Mouse (Mus musculus) heart, adult 11 months (tissue): ENCODE measurements around the gene Eif4b.
A peak's percentile ranks its signal among the peaks of the same experiment; 100 is the strongest.

Source experiments
- DNase-seq: peaks from one replicate; pipeline ENCODE4 v3.0.0; 2022

Eif4b gene

DNA sequence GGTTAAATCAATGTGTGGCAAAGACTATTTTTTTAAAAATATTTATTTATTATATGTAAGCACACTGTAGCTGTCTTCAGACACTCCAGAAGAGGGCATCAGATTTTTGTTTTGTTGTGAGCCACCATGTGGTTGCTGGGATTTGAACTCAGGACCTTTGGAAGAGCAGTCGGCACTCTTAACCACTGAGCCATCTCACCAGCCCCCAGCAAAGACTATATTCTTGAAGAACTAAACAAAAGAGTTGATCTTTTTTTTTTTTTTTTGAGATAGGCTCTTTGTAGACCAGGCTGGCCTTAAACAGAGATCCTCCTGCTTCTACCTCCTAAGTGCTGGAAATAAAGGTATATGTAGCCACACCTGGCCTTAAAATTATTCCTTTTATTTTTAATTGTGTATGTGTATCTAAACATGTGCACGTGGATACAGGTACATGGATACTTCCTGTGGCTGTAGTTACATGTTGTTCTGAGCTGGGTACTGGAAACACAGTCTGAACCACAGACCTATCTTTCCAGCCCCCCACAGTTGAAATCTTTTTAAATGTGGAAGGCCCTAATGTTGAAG lies 3.6 kb downstream of the Eif4b start:
- no peak for DNase-seq

DNA sequence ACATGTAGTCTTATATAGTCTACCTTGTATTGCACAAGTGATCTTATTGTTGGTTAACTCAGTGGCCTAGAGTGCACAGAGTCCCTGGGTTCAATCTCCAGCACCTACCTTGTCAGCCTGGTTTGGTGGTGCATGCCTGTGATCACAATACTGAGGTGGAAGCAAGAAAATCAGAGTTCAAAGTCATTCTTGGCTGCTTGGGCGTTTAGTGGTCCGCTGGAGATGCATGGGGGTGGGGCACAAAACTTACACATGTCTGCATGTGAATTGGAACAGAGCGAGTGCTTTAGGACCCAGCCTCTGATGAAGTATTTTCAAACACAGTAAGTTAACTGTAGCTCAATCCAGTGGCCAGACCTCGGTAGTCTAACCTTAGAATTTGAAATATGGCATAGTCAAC lies 5.6 kb downstream of the Eif4b start:
- peak; percentile 81 for DNase-seq

DNA sequence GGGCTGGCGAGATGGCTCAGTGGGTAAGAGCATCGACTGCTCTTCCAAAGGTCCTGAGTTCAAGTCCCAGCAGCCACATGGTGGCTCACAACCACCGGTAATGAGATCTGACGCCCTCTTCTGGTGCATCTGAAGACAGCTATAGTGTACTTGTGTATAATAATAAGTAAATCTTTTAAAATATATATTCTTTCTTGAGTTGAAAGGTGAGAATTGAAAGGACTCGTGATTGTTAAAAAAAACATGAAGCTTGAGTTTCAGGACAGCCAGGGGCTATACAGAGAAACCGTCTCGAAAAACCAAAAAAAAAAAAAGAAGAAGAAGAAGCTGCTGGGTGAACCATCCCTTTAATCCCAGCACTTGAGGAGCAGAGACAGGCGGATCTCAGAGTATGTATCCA lies 6.4 kb downstream of the Eif4b start:
- peak; percentile 34 for DNase-seq

DNA sequence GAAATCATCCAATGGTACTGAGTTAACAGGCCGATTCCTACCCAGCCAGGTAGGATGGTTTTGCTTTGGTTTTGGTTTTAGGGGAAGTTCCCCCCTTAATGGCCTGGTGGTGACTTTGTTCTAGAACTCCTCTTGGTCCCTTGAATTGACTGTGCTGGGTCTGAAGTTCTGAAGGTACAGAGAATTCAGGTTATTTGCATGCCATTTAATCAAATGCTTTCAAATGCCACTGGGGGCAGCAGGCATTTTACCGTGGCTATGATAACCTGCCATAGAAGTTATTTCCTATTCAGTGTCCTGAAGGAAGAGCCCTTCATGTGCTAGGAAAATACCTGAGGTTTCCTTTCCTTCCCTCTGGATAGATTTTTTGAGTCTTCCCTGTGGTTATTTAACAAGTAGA lies 6.9 kb downstream of the Eif4b start:
- DNase-seq = no peak

DNA sequence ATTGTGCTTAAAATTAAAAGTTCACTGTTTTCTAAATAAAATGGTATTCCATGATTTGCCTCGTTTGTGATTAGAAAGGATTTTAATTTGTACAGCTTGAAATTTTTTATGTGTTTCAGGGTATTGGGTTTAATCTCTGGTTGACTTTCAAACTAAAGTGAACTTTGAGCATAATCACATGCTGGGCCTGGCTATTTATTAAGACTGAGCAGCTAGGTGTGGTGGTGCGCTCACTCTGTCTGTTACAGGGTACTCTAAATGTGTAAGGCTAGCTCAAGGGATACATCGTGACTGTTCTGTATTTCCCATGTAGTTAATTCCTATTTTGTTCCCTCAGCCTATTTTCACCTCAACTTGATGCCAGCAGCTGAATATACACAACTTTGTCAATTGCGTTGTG lies 8.6 kb downstream of the Eif4b start:
- DNase-seq = peak; percentile 79

DNA sequence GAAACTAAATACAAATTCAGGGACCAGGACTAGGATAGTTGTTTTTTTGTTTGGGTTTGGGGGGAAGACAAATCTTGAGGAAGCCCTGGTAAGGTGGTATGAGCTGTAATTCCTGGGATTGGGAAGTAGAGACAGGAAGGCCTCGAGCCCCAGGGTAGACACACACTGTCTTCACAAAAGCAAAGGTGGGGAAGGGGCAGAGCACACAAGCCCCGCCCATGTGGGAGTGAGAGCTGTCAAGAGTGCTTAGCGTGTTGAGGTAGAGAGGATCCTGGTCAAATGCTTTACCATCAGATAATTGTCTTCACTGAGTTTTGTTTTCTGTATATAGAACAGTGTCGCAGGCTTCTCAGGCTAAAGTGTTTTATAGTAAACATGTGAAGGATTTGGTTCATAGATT lies 9.5 kb downstream of the Eif4b start:
- DNase-seq = no peak

DNA sequence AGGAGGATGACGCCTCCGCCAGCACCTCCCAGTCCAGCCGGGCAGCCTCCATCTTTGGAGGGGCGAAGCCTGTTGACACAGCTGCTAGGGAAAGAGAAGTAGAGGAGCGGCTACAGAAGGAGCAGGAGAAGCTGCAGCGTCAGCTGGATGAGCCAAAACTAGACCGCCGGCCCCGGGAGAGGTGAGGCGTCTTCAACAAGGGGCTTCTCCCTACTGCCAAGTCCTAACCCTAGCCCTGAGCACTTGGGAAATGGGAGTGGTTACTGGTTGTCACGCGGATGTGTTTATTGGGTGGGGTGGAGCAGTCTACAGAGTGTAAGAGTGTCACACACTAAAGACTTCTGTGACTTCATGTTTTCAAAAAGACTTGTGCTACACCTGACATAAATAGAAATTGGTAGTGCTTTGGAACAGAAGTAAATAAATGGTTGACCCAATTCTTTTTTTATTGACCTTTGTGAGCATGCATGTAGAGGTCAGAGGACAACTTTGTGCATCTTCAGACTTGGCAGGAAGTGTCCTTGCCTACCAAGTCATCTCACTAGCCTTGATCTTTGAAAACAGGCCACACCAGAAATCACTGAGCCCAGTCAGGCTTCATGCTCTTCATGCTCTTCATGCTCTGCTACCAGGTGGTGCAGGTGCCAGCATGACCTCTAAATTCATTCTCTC lies 16.5 kb downstream of the Eif4b start:
- peak; percentile 92 for DNase-seq

DNA sequence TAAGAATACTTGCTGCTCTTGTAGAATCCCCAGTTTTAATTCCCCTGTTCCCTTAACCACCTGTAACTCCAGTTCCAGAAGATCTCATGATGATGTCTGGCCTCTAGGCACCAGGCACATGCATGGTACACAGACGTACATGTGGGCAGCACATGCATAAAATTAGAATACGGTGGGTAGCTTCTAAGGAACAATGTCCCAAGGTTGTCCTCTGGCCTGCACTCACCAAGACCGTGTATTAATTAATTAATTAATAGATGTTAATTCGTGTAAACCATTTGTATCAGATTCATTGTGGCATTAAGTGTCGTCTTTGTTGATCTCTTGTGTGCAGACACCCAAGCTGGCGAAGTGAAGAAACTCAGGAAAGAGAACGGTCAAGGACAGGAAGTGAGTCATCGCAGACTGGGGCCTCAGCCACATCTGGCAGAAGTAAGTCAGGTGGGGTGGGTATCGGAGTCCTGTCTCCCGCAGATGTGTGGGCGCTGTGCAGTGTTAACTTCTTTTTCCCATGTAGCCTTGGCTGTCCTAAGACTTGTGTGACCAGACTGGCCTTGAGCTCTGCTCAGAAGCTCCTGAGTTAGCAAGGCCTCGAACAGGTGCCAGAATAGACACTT lies 17.6 kb downstream of the Eif4b start:
- peak; percentile 94 for DNase-seq

DNA sequence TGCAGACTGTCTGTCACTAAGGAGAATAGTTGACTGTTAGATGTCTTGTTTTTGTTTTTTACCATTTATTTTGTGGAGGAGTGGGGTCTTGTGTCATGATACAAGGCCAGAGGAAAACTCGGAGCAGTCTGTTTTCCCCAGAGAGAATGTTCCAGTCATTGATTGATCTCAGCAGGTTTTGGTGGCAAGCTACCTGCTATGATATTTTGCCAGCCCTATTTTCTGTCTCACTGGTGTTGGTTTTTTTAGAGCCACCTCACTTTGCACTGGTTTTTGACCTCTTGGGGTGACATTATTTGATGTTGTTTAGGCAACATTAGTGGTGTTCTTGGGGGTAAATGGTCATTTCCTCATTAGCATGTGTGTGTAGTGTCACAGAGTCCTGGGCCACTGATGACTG lies 18.1 kb downstream of the Eif4b start:
- DNase-seq = peak; percentile 62

DNA sequence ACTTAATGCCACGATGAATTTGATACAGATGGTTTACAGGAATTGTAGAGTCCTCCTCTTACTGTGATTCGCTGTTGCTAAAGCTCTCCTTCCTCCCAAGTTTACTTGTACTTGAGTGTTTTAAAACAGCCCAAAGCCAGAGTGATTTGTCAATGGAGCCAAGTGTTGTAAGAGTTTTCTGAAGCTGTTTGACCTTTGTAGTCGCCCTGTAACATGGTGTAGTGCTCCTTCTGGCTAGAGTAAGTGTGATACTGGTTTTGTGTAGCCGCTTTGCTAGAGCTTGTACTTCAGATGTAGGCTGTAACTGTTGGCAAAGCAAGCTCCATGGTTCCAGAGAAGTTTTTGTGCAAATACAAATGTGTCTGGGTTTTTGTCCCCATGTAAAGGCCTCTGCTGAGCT lies 18.6 kb downstream of the Eif4b start:
- DNase-seq = no peak

DNA sequence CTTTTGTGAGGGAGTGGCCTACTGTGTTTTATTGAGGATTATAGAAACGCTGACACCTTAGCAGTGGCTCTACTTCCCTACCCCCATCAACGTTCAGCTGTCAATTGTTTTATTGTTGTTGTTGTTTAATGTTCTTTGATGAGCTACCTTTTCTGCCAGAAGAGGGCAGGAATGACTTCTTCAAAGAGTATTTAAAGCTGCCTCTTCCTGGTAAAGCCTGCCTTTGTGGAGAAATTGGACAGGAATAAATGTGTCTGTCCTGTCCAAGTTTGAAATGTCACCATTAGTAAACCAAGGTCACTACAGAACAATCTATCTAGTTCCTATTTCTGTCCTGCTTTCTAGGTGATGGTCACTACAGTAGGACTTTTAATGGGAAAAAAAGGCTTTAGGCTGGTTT lies 20.6 kb downstream of the Eif4b start:
- no peak for DNase-seq

DNA sequence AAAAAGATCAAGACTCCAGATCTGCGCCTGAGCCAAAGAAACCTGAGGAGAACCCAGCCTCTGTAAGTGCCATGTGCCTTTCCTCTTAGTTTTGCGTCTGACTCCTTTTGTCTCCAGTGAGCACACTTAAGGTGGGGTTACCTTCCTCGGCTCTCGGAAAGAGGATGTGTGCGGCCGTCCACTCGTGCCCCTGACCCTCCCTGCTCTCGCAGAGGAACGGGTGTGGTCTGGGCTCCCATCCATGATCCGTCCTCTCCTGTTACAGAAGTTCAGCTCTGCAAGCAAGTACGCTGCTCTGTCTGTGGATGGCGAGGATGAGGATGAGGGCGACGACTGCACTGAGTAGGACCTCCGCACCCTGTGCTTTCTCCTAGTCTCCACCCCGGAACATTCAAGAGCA lies 21.4 kb downstream of the Eif4b start:
- DNase-seq = peak; percentile 96

DNA sequence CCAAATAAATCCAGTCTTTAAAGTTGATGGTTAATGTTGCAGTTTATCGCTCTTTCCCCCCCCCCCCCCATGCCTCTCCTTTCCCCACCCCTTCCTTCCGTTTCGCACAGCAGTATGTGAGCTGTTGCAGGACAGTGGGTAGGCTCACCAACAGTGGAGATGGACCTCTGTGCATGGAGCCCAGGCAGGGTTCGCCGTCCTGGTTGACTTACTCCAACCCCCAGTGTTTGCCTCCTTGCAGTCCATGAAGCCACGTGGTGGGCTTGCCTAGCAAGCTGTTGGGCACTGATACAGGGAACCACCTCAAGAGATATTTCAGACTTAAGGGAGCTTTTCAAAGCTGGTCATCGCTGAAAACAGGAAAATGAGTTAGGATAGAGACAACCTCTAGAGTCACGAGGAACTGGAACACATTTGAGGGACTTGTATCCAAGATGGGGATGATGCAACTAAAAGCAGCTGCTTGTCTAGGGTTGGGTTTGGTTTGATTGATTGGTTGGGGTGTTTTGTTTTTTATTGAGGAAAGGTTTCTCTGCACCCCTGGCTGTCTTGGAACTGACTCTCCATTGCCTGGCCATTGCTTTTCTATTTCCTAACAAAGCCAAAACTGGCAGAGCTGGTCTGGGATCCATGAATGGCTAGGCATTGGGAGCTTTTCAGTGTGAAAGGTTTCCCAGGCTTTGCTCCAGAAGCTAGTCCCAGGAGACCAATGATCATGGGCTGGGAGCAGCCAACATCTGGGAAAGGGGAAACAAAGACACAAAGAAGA lies 23.8 kb downstream of the Eif4b start:
- DNase-seq = peak; percentile 98

DNA sequence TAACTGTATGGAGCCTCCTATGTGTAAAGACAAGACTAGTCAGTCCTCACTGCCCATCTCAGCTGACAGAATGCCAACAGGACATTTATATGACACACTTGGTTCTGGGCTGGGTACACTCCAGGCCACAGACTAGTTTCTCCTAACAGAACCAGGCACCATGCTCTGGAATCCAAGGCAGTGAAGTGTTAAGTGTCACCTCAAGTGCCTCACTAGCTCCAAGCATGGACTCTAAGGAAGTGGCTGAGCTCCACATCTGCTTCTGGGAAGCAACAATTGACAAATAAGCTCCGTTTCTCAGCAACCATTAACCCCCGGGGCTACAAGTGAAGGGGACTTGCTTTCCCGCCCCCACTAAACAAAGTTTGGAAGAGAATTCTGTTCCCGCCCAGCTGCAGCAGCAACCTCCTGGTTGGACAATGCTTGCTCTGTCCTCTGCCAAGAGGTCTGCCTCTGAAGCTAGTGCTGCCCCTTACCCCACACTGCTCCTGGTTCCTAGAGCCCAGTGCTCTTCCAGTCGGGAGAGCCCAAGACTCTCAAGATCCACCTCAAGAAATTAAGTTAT lies 24.5 kb downstream of the Eif4b start:
- peak; percentile 98 for DNase-seq

DNA sequence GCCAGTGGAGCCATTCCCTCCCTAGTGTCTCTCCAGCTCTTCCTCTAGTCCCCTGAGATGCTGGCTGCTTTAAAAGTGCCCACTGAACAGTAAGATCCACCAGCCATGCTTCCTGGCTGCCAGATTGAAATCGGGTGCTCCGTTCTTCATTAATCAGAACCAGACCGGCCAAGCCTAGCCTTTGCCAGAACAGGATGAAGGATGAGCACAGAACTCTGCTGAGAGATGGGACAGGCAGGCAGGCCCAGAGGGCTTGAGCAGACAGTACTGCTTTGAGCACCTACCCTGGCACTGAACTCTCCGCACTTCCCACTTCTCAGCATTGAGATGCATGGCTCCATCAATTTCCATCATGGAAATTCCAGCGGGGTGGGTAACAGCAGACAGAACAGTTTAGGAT lies 25.7 kb downstream of the Eif4b start:
- DNase-seq = peak; percentile 95

DNA sequence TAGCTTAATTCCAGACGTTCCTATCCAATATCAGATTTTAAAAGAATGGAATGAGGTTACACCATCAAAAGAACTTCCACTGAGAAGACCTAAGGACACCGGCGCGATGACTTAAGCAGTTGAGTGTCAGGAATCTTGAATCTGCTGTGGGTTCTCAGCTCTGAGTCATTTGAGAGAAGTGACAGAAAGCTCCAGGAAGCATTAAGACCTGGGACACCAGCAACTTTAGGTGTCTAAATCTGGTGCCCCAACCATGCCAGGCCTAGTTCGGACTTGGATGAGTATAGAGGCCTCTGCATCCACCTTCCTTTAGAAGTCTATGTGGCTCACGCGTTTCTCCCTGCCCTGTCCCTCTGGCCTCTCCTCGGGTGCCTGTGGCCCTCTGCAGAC lies 26.2 kb downstream of the Eif4b start:
- DNase-seq = no peak

DNA sequence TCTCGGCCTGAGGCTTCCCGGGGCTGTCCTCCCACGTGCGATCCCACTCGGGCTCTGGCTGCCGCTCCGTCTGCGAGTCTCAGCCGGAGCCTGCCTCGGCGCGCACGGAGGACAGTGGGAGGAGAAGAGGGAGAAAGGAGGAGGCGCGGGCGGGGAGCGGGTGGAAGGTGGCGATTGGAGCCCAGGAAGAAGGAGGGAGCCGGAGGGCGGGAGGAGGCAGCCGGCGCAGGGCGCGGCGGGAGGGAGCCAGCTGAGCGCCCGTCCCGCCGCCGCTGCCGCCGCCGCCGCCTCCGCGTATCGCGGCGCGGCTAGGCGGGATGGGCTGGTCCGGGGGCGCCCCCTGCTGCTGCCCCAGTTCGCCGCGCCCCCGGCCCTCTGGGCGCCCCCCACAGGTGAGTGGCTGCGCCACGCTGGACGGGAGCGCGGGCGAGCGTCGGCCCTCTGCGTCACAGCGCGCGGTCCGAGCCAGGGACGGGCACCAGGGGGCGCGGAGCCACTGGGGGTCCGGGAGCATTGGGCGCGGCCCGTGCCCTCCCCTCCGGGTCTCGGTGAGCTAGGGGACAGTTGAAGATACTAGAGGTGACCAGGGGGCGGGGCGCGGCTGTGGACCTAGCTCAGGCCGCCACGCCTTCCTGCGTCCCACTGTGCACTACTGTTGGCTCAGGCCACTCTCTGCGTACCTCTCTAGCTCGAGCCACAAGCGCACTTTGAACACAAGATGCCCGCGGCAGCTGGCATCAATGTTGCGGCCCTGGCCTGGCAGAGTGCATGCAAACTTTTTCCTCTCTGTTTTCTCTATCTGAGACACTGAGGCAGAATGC lies 26.8 kb downstream of the Eif4b start, which contains the start of gene Tns2:
Tns2 (plus strand) TSS at position 253 of the 821 bp plus-strand sequence.
- peak; percentile 99 for DNase-seq

DNA sequence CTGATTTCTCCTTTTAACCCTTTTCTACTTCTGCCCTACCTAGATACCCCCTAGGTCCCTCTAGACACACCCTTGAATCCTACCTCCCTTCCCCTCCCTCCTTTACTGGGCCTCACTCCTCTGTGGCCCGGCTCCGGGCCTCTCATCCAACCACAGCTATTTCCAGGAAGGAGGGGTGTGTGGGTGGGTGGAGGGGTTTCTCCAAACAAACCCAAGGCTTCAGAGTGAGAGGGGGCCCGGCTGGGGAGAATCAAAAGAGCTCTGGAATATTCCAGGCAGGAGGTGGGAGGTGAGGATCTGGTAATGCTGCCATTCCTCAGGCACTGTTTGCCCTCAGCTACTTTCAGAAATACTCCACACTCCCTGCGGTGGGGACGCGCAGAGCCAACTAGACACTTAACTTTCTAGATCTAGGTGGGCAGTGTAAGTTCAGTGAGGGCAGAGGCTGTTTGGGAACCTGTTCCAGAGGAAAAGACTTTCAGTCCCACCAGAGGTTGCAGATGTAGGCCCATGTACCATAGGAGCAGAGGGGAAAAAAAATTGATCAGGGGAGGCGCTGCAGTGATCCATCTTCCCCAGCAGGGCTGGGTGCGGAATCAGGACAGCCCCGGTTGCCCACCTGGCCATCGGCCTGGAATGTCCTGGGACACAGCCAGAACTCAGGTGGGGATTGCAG lies 27.6 kb downstream of the Eif4b start:
- DNase-seq = peak; percentile 98

DNA sequence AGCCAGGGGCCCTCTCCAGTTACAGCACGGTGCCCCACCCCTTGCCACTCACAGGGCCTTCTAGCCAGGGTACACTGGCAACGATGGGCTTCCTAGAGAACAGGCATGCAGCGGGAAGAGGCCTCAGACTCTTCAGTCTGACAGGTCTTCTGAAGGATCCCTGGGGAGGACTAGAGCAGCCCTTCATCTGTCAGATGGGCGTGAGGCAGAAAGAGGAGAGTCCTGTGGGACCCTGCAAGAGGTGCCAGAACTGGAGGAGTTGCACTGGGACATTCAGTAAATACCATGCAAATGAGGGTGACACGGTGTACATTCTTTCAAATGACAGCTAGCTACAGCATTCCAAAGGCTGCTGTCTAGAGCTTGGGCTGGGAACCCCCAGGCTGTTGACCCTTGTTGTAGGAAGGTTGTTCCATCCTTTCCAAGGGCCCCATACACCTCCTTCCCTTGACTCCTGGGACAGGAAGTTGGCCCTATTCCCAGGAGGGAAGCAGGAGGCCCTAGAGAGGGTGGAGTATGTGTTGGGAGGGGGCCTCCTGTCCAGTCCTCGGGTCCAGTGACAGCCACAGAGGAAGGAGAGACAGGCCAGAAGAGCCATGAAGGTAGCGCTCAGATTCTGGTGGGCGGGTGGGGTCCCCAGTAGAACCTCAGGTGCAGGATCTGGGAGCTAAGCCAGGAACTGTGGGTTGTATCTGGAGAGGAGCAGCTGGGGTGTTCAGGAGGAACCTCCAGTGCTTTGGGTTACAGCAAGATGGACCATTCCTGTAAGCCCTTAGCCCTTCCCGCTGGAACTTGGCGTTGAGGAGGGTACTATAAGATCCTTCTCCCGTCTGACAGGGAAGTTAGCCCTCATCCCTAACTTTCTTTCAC lies 28.3 kb downstream of the Eif4b start:
- DNase-seq = peak; percentile 99

DNA sequence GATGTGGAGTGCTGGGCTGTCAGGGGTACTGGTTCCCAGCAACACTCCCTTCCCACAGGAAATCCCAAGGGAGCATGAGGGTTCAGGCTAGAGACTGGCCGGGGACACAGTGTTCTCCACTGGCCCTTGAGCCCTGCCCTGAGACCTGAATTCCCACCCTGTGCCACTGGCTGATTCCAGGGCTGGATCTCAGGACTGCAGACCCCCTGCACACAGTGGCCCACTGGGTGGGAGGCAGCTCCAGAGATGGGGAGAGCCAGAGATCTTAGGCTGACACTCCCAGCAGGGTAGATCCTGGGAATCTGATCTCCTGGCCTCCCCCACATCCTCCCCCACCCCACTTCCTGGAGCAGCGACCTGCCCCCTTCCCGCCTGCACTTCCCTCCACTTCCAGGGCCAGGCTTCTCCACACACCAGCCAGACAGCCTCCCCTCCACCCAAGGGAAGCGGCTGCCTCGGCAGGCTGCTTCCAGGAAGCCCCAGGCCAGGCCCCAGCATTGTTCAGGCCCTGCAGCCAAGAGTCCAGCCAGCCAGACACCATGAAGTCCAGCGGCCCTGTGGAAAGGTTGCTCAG lies 29.1 kb downstream of the Eif4b start:
- DNase-seq = peak; percentile 99
